Mouse (Mus musculus) activated CD4-positive, CD25-positive, alpha-beta regulatory T cell, adult 4 months (primary cell): Measurements from ENCODE around the gene Slc38a5. TPM values are rescaled to one million over a fixed set of nuclear protein-coding genes. Genes with fewer than 3 reads are reported as not detected.

Experiments used
- ATAC-seq: one replicate; pipeline ENCODE4 v1.8.0; 2017
- polyA plus RNA-seq, 2 experiments: library from polyadenylated mRNA; unstranded; fragments of 100-300 nt; shearing (Covaris generic); gene quantifications; one replicate each; pipeline ENCODE4 v1.2.1; 2017

Gene Slc38a5
- under 1 TPM in 1 of 2 experiments, not detected in 1; 0.60 TPM for polyA plus RNA-seq

GRCm38 (mm10) chrX:8271083-8271820 lies at the start of gene Slc38a5:
Slc38a5 (plus strand) TSS chrX:8271133.
- ATAC-seq: no peak

- no peak for ATAC-seq
Measured at GRCm38 (mm10) chrX:8222296-8222677, 48.6 kb upstream of the Slc38a5 start.

- no peak for ATAC-seq
Measured at GRCm38 (mm10) chrX:8222678-8223421, 48.1 kb upstream of the Slc38a5 start.

DNA sequence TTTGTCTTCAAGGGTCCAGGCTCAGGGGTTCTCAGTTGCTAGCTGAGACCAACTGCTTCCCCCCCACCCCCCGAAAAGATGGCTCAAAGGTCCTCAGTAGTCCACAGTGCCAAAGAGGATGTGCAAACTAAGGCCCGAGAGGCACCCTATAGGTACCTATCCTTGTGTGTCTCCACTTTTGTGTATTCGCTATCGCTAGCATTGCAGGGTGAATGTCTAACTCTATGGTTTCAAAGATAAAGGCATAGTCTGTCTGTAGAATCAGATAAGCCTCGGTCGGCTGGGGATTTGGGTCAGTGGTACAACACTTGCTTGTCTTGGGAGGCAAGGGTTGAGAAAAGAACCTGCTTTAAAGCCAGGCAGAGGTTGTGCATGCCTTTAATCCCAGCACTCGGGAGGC lies 47.5 kb upstream of the Slc38a5 start:
- no peak for ATAC-seq

- no peak for ATAC-seq
Measured at GRCm38 (mm10) chrX:8230272-8230671, 40.7 kb upstream of the Slc38a5 start.

DNA sequence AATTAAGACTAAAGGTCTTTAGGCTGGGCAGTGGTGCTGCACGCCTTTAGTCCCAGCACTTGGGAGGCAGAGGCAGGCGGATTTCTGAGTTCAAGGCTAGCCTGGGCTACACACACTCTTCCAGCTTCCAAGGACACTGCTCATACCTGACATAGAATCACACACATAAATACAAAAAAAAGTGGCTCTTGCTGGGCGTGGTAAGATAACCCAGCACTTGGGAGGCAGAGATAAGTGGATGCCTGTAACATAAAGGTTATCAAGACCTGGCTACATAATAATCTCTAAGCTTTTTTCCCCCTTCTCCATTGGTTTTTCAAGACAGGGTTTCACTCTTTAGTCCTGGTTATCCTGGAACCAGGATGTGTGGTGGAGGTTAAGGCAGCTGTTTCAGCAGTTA lies 37.3 kb upstream of the Slc38a5 start:
- ATAC-seq: no peak

DNA sequence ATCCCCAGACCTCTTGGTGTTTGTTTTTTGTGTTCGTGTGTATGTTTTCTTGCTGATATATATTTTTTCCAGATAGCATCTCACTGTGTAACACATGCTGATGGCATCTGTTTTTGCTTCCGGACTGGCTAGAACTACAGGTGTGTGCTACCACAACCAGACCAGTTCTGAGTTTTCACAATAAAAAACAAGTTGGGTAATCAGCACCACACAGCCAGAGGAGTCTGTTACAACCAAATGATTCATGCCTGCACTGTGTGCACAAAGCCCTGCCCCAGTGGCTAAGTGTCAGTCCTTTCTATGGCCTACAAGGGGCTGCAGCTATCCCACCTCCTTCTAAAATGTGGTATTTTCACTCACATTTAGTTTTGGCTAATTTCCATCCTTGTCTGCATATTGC lies 34.2 kb upstream of the Slc38a5 start:
- no peak for ATAC-seq

DNA sequence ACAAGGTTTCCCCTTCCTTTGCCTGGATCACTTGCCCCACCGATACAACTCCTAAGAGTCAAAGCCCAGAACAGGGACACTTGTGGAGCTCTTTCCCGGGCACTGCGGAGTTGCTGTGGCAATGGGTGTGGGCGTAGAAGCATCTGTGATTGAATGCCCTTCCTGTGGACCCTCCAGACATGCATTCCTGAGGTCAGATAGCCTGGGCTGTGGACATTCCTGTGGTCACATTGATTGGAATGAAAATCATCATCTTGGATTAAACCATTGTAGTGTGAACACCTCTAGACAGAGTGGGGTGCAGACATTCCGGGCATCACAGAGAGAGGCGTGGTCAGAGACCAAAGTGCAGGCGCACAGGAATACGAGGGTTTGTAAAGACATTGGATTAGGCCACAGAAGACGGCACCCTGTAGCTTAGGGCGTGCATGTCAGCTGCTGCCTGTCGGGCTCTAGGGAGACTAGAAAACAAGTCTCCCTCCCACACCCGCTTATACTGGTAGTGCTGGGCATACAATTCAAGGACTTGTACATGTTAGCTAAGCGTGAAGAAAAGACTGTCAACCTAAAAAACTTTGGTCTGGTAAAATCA lies 32.0 kb upstream of the Slc38a5 start:
- no peak for ATAC-seq

DNA sequence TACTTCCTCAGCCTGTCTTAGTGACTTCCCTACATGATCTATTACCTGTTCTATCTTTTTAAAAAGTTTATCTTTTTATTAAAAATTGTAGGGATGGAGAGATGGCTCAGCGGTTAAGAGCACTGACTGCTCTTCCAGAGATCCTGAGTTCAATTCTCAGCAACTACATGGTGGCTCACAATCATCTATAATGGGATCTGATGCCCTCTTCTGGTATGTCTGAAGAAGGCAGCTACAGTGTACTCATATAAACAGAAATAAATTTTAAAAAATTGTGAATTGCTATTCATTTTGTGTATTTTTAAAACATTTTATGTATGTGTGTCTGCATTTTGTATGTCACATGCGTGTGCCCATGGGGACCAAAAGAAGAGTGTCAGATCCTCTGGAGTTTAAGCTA lies 23.3 kb upstream of the Slc38a5 start:
- ATAC-seq: no peak

GRCm38 (mm10) chrX:8248542-8249120 lies 22.3 kb upstream of the Slc38a5 start:
- no peak for ATAC-seq

- peak; percentile 40 for ATAC-seq
Measured at GRCm38 (mm10) chrX:8251789-8252333, 19.1 kb upstream of the Slc38a5 start.

- ATAC-seq: peak; percentile 89
Measured at GRCm38 (mm10) chrX:8252334-8253285, 18.3 kb upstream of the Slc38a5 start, which contains the start of gene Ftsj1. Ftsj1 (minus strand) TSS chrX:8252406.

GRCm38 (mm10) chrX:8253711-8254110 lies 17.2 kb upstream of the Slc38a5 start:
- no peak for ATAC-seq

DNA sequence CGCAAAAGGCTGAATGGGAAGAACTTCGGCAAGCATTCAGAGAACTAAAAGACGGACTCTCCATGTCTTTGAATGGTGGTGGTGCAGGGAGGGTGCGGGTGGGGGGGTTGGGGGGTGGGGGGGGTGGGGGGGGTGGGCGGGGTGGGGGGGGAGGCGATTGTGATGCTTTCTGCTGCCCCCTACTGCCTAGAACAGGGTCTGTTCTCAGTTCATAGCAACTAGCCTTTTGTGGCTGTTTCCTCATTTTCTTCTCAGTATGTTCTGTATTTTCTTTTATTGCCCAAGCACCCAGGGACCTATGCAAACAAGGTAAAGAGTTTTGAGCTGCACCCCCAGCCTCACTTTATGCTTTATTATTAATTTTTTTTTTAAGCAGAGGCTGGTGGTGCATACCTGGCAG lies 15.1 kb upstream of the Slc38a5 start:
- no peak for ATAC-seq

- no peak for ATAC-seq
Measured at GRCm38 (mm10) chrX:8259478-8259877, 11.5 kb upstream of the Slc38a5 start.

GRCm38 (mm10) chrX:8263156-8263804 lies 7.7 kb upstream of the Slc38a5 start:
- no peak for ATAC-seq

GRCm38 (mm10) chrX:8264222-8264621 lies 6.7 kb upstream of the Slc38a5 start:
- no peak for ATAC-seq

GRCm38 (mm10) chrX:8272000-8272399 lies 1.1 kb downstream of the Slc38a5 start:
- no peak for ATAC-seq

- ATAC-seq: no peak
Measured at GRCm38 (mm10) chrX:8274056-8274455, 3.1 kb downstream of the Slc38a5 start.

DNA sequence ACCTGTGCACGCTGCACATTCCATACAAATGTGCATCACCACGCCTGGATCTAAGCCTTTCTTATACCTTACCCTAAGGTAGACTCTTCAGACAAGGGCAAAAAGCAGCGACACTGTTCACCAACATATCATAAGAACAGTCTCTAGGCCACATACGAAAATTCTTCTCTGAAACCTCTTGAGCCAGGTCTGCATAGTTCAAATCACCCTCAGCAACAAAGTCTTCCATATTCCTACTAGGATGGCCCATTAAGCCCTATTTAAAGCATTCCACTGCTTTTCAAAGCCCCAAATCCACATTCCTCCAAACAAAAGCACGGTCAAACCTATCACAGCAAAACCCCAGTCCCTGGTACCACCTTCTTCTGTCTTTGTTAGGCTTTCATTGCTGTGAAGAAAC lies 17.7 kb downstream of the Slc38a5 start:
- ATAC-seq: no peak

- ATAC-seq: no peak
Measured at GRCm38 (mm10) chrX:8309302-8309701, 38.4 kb downstream of the Slc38a5 start.
